Mouse (Mus musculus): Measurements from ENCODE around the gene Ncaph2.

GRCm38 (mm10) chr15:89415282-89415681, 59.8 kb downstream of the Ncaph2 start:
- no peak for TF ChIP-seq CTCF (IDR thresholded peaks at IDR 0.05; ENCODE audit: control insufficient read depth, insufficient read depth, insufficient read length)
- no peak for TF ChIP-seq MAX (IDR thresholded peaks at IDR 0.05)
- TF ChIP-seq MYOG (IDR thresholded peaks at IDR 0.05; ENCODE audit: control insufficient read depth, extremely low read depth, insufficient read length), result no peak

Measured in C2C12 (cell line).